Mouse (Mus musculus) limb, embryonic 12.5 days (tissue): Measurements from ENCODE around the gene Adra1d. TPM values are rescaled to one million over a fixed set of nuclear protein-coding genes. Genes with fewer than 3 reads are reported as not detected.

Experiments used
- polyA plus RNA-seq: library from polyadenylated mRNA; unstranded; fragments of >200 nt; fragmentation: Nextera tagmentation; extraction: Ambion mirVana; gene quantifications from 2 replicates; pipeline ENCODE4 v1.2.1, GENCODE M21; 2016

Gene Adra1d
- polyA plus RNA-seq, 1 experiment from 2014 or later: not detected

Other genes starting within 250 kb of the Adra1d start
- 10.4 and 10.7 TPM in 2 replicates for gene Rnf24, start 209.4 kb downstream of the Adra1d start, polyA plus RNA-seq
- gene Smox, start 70.8 kb downstream of the Adra1d start, polyA plus RNA-seq: 85.5 and 96.5 TPM in 2 replicates